Mouse (Mus musculus): ENCODE data around the gene Ppp2r2d. TPM values are rescaled to one million over a fixed set of nuclear protein-coding genes. Genes with fewer than 3 reads are reported as not detected.

Gene Ppp2r2d
- polyA plus RNA-seq (2012; rRNA removed) = 6.3 and 8.9 TPM in 2 replicates

DNA sequence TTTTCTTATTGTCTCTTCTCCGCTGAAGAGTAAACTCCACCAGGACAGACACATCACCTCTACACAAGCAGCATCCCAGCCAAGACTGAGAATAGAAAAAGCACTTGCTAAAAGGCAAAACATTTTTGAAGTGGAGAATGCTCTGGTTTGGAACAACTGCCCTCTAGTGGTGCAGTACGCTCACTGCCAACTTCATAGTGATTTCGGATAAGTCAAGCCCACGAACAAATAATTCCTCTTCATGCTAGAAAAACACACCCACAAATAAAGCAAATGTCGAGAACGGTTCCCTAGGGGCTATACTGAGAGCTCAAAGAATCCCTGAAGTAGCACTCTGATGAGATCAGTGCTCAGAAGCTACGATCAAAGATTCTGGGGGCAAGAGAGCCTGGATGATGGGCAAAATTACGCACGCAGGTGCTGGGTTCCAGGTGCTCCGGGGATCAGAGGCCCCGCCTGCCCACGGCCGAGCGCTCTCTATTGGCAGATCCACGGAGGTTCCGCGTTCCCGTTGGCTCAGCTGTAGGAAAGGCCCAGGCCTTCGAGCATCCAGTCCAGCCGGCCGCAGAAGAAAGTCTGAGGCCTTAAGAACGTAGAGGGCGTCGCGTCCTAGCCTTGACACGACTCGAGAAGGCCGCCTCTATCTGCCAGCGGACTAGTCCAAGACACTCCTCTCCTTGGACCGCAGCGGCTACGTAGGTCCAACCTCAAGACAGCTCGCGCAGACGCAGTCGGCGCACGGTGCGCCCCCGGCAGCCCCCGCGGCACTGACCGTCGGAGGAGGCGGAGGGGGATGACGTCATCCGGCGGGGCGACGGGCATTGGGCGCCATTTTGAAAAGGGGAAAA lies at the start of gene Ppp2r2d, which contains the start of gene Mapk1ip1:
Ppp2r2d (plus strand) TSS at position 536 of the 848 bp plus-strand sequence.
Mapk1ip1 (minus strand) TSS at position 730 of the 848 bp plus-strand sequence.

DNA sequence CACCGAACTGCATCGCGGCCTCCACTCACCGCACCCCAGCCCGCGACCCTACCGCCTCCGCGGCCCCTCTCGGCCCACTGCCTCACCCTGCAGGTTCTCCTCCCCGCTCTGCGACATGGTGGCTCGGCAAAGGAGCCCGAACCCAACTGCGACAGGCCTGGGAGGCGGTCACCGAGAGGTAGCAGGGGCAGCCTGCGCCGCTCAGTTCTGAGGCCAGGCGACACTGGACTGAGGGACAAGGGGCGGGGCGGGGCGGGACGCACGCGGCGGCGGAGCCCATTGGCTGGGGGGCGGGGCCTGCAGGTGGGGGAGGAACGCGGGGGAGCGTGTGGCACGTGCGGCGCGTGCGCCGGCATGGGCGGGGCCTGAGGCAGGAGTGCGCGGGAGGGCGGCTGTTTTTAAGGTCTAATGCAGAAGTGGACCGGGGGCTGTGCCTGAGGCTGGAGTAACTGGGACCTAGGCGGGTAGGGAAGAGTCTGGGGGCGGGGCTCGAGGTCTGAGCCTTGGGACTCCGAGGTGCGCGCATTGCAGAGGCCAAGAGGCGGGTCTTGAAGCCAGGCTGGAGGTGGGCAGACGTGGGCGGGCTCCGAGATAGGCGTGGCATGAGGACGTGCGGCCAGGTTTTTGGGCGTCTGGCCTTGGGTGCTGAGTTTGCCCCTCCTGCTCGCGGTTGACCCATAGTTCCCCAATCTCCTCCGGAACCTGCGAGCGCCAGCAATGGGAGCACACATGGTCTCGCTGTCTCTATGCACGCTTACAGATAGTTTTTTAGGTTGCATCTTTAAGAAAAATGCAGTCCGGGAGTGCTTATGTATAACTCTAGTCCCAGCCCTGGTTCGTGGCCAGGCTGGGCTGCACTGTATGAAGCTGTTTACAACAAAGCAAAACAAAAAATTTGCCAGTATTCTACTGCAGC lies 63.7 kb downstream of the Ppp2r2d start, which contains the start of gene Bnip3:
Bnip3 (minus strand) TSS at position 243 of the 916 bp plus-strand sequence.

Other genes starting within 250 kb of the Ppp2r2d start
- gene Mapk1ip1, start 194 bp downstream of the Ppp2r2d start, polyA plus RNA-seq (2012; rRNA removed) = 18.9 and 24.6 TPM in 2 replicates
- 10.7 and 12.3 TPM in 2 replicates for gene Bnip3, start 63.4 kb downstream of the Ppp2r2d start, polyA plus RNA-seq (2012; rRNA removed)
- gene Jakmip3, start 94.7 kb downstream of the Ppp2r2d start, polyA plus RNA-seq (2012; rRNA removed) = 0.08 TPM in 1 of 2 replicates, not detected in the other
- 0.43 and 0.82 TPM in 2 replicates for gene Dpysl4, start 239.9 kb downstream of the Ppp2r2d start, polyA plus RNA-seq (2012; rRNA removed)